Mouse (Mus musculus): Measurements from ENCODE around the gene Olfr866. TPM values are rescaled to one million over a fixed set of nuclear protein-coding genes. Genes with fewer than 3 reads are reported as not detected.

Olfr866 gene
- total and polyA plus RNA-seq, 3 experiments: not detected

GRCm38 (mm10) chr9:20057462-20057861, 29.6 kb upstream of the Olfr866 start, which contains the start of gene Olfr867:
Olfr867 (minus strand) TSS chr9:20057562.
- DNase-seq (ENCODE audit: low read depth, low spot score): no peak

GRCm38 (mm10) chr9:20047964-20048363, 20.1 kb upstream of the Olfr866 start:
- Histone ChIP-seq H3K27ac (ENCODE audit: control insufficient read depth, low read depth, low read length) (no peak overlapping the region), H3K9me3 (replicated peaks; ENCODE audit: insufficient read depth, low read length) (no peaks in the 10 kb centered on the region), H3K36me3 (ENCODE audit: control insufficient read depth in 1 of 2, insufficient read depth in 2 of 2, low read length in 2 of 2) (no peaks in the 10 kb centered on the region), H3K79me2 (ENCODE audit: control insufficient read depth, insufficient read depth, low read length, poor library complexity) (no peaks in the 10 kb centered on the region), H3K9ac (ENCODE audit: control insufficient read depth, low read depth, low read length, poor library complexity, severe bottlenecking) (no peak overlapping the region), H3K27me3 (ENCODE audit: control insufficient read depth in 1 of 2, insufficient read depth in 2 of 2, low read length in 2 of 2) (no peaks in the 10 kb centered on the region), H3K4me1 (ENCODE audit: control insufficient read depth in 1 of 2, insufficient read depth in 2 of 2, low read length in 2 of 2) (no peaks in the 10 kb centered on the region), H3K4me3 (ENCODE audit: control insufficient read depth in 1 of 2, insufficient read depth in 1 of 2, low read depth in 2 of 2, low read length in 2 of 2) (no peak overlapping the region)
- TF ChIP-seq NRF1 (IDR thresholded peaks at IDR 0.05; ENCODE audit: insufficient read depth, low read depth, low read length, poor library complexity, severe bottlenecking) (no peak), POLR2A (IDR thresholded peaks at IDR 0.05; ENCODE audit: control insufficient read depth in 1 of 2, insufficient read depth in 1 of 2, low read depth in 1 of 2, low read length in 2 of 2, poor library complexity in 1 of 2) (no peak)
- DNase-seq (ENCODE audit: low read depth, low spot score): no peak

More at GRCm38 (mm10) chr9:20057462-20057861, 29.6 kb upstream of the Olfr866 start, which contains the start of gene Olfr867:
- Histone ChIP-seq H3K9me3 (replicated peaks; ENCODE audit: insufficient read depth, low read length) (no peaks in the 10 kb centered on the region), H3K4me1 (ENCODE audit: control insufficient read depth in 1 of 2, insufficient read depth in 2 of 2, low read length in 2 of 2) (no peaks in the 10 kb centered on the region), H3K27me3 (ENCODE audit: control insufficient read depth in 1 of 2, insufficient read depth in 2 of 2, low read length in 2 of 2) (no peaks in the 10 kb centered on the region), H3K36me3 (ENCODE audit: control insufficient read depth in 1 of 2, insufficient read depth in 2 of 2, low read length in 2 of 2) (no peaks in the 10 kb centered on the region), H3K9ac (ENCODE audit: control insufficient read depth, low read depth, low read length, poor library complexity, severe bottlenecking) (no peak within 1 kb of the TSS), H3K27ac (ENCODE audit: control insufficient read depth, low read depth, low read length) (no peak within 1 kb of the TSS), H3K79me2 (ENCODE audit: control insufficient read depth, insufficient read depth, low read length, poor library complexity) (no peaks in the 10 kb centered on the region), H3K4me3 (ENCODE audit: control insufficient read depth in 1 of 2, insufficient read depth in 1 of 2, low read depth in 2 of 2, low read length in 2 of 2) (no peak within 1 kb of the TSS)
- TF ChIP-seq CTCF (IDR thresholded peaks at IDR 0.05 in 2 of 3, conservative IDR thresholded peaks at IDR 0.05 in 1 of 3; ENCODE audit: control insufficient read depth in 1 of 3, insufficient read depth in 1 of 3, low read depth in 2 of 3, low read length in 3 of 3, poor library complexity in 1 of 3, severe bottlenecking in 1 of 3): no peak
- TF ChIP-seq EP300 (IDR thresholded peaks at IDR 0.05; ENCODE audit: low read depth in 1 of 2, low read length in 2 of 2): no peak
- no peak for TF ChIP-seq POLR2AphosphoS5 (IDR thresholded peaks at IDR 0.05; ENCODE audit: borderline replicate concordance, low read depth, low read length)
- TF ChIP-seq TAL1 (IDR thresholded peaks at IDR 0.05; ENCODE audit: low read length): no peak
- no peak for TF ChIP-seq USF2 (IDR thresholded peaks at IDR 0.05; ENCODE audit: borderline replicate concordance in 1 of 2, insufficient read depth in 1 of 2, low read depth in 1 of 2, low read length in 2 of 2)
- TF ChIP-seq ELF1 (IDR thresholded peaks at IDR 0.05; ENCODE audit: low read depth, low read length): no peak
- no peak for TF ChIP-seq POLR2A (IDR thresholded peaks at IDR 0.05; ENCODE audit: control insufficient read depth in 1 of 2, insufficient read depth in 1 of 2, low read depth in 1 of 2, low read length in 2 of 2, poor library complexity in 1 of 2)
- TF ChIP-seq ZNF384 (IDR thresholded peaks at IDR 0.05; ENCODE audit: low read depth, low read length): no peak
- TF ChIP-seq MAZ (IDR thresholded peaks at IDR 0.05; ENCODE audit: low read depth, low read length): no peak
- TF ChIP-seq NRF1 (IDR thresholded peaks at IDR 0.05; ENCODE audit: insufficient read depth, low read depth, low read length, poor library complexity, severe bottlenecking): no peak
- no peak for TF ChIP-seq MYB (IDR thresholded peaks at IDR 0.05; ENCODE audit: low read depth, low read length)
- TF ChIP-seq KAT2A (conservative IDR thresholded peaks at IDR 0.05; ENCODE audit: low read depth, low read length): no peak
- no peak for TF ChIP-seq SIN3A (IDR thresholded peaks at IDR 0.05; ENCODE audit: low read length)
- TF ChIP-seq GATA1 (IDR thresholded peaks at IDR 0.05; ENCODE audit: low read depth, low read length): no peak
- TF ChIP-seq BHLHE40 (IDR thresholded peaks at IDR 0.05; ENCODE audit: borderline replicate concordance, low read depth, low read length): no peak
- TF ChIP-seq SMC3 (IDR thresholded peaks at IDR 0.05; ENCODE audit: low read depth, low read length): no peak

Other genes with a start within 250 kb of the Olfr866 start
- gene Olfr58, start 247.8 kb downstream of the Olfr866 start, total RNA-seq (2012; rRNA removed): not detected in 2 replicates
- gene Olfr58, start 247.8 kb downstream of the Olfr866 start, polyA plus RNA-seq (2012; ENCODE audit: insufficient read depth in 1 of 2, insufficient read length in 2 of 2, low read depth in 1 of 2, low replicate concordance in 2 of 2, missing spikeins in 1 of 2): under 1 TPM in 1 of 2 experiments, not detected in 1; 0.10 TPM
- gene Olfr859, start 223.1 kb downstream of the Olfr866 start, total RNA-seq (2012; rRNA removed): under 0.01 TPM in 1 of 2 replicates, not detected in the other
- not detected for gene Olfr859, start 223.1 kb downstream of the Olfr866 start, polyA plus RNA-seq (2012; ENCODE audit: insufficient read depth in 1 of 2, insufficient read length in 2 of 2, low read depth in 1 of 2, low replicate concordance in 2 of 2, missing spikeins in 1 of 2)
- not detected in 2 replicates for gene Olfr860, start 178.3 kb downstream of the Olfr866 start, total RNA-seq (2012; rRNA removed)
- not detected for gene Olfr860, start 178.3 kb downstream of the Olfr866 start, polyA plus RNA-seq (2012; ENCODE audit: insufficient read depth in 1 of 2, insufficient read length in 2 of 2, low read depth in 1 of 2, low replicate concordance in 2 of 2, missing spikeins in 1 of 2)
- not detected in 2 replicates for gene Olfr862, start 140.0 kb downstream of the Olfr866 start, total RNA-seq (2012; rRNA removed)
- not detected for gene Olfr862, start 140.0 kb downstream of the Olfr866 start, polyA plus RNA-seq (2012; ENCODE audit: insufficient read depth in 1 of 2, insufficient read length in 2 of 2, low read depth in 1 of 2, low replicate concordance in 2 of 2, missing spikeins in 1 of 2)
- 0.26 and 0.39 TPM in 2 replicates for gene Olfr77, start 111.2 kb downstream of the Olfr866 start, total RNA-seq (2012; rRNA removed)
- gene Olfr77, start 111.2 kb downstream of the Olfr866 start, polyA plus RNA-seq (2012; ENCODE audit: insufficient read depth in 1 of 2, insufficient read length in 2 of 2, low read depth in 1 of 2, low replicate concordance in 2 of 2, missing spikeins in 1 of 2): under 1 TPM in 1 of 2 experiments, not detected in 1; 0.03 TPM
- gene Olfr867, start 29.5 kb upstream of the Olfr866 start, total RNA-seq (2012; rRNA removed): not detected in 2 replicates
- not detected for gene Olfr867, start 29.5 kb upstream of the Olfr866 start, polyA plus RNA-seq (2012; ENCODE audit: insufficient read depth in 1 of 2, insufficient read length in 2 of 2, low read depth in 1 of 2, low replicate concordance in 2 of 2, missing spikeins in 1 of 2)
- gene Olfr868, start 70.6 kb upstream of the Olfr866 start, total RNA-seq (2012; rRNA removed): not detected in 2 replicates
- not detected for gene Olfr868, start 70.6 kb upstream of the Olfr866 start, polyA plus RNA-seq (2012; ENCODE audit: insufficient read depth in 1 of 2, insufficient read length in 2 of 2, low read depth in 1 of 2, low replicate concordance in 2 of 2, missing spikeins in 1 of 2)
- gene Olfr869, start 101.0 kb upstream of the Olfr866 start, total RNA-seq (2012; rRNA removed): not detected in 2 replicates
- not detected for gene Olfr869, start 101.0 kb upstream of the Olfr866 start, polyA plus RNA-seq (2012; ENCODE audit: insufficient read depth in 1 of 2, insufficient read length in 2 of 2, low read depth in 1 of 2, low replicate concordance in 2 of 2, missing spikeins in 1 of 2)
- not detected in 2 replicates for gene Olfr870, start 146.0 kb upstream of the Olfr866 start, total RNA-seq (2012; rRNA removed)
- not detected for gene Olfr870, start 146.0 kb upstream of the Olfr866 start, polyA plus RNA-seq (2012; ENCODE audit: insufficient read depth in 1 of 2, insufficient read length in 2 of 2, low read depth in 1 of 2, low replicate concordance in 2 of 2, missing spikeins in 1 of 2)
- not detected in 2 replicates for gene Olfr871, start 184.2 kb upstream of the Olfr866 start, total RNA-seq (2012; rRNA removed)
- under 1 TPM in 1 of 2 experiments, not detected in 1; 0.08 TPM for gene Olfr871, start 184.2 kb upstream of the Olfr866 start, polyA plus RNA-seq (2012; ENCODE audit: insufficient read depth in 1 of 2, insufficient read length in 2 of 2, low read depth in 1 of 2, low replicate concordance in 2 of 2, missing spikeins in 1 of 2)
- gene Olfr872, start 209.1 kb upstream of the Olfr866 start, total RNA-seq (2012; rRNA removed): not detected in 2 replicates
- not detected for gene Olfr872, start 209.1 kb upstream of the Olfr866 start, polyA plus RNA-seq (2012; ENCODE audit: insufficient read depth in 1 of 2, insufficient read length in 2 of 2, low read depth in 1 of 2, low replicate concordance in 2 of 2, missing spikeins in 1 of 2)